Mouse (Mus musculus) G1E (cell line): Measurements from ENCODE around the gene Sell.

Source experiments
- CTCF ChIP-seq: IDR thresholded peaks from 2 replicates; pipeline ENCODE4 v1.5.1; 2012; ENCODE audit warnings: low read depth, low read length, inconsistent platforms, mixed read lengths
- GATA1 ChIP-seq: IDR thresholded peaks from 2 replicates; pipeline ENCODE4 v1.6.1; 2012; ENCODE audit warnings: borderline replicate concordance, low read length, inconsistent platforms, mixed read lengths
- TAL1 ChIP-seq: conservative IDR thresholded peaks from 2 replicates; pipeline ENCODE4 v1.6.1; 2012; ENCODE audit warnings: low read depth, low read length, inconsistent platforms, mixed read lengths

- no peak for TF ChIP-seq CTCF
- no peak for TF ChIP-seq TAL1
- no peak for TF ChIP-seq GATA1
Measured at GRCm38 (mm10) chr1:164047934-164048333, 13.8 kb upstream of the Sell start, which contains the start of gene Sele.
